Mouse (Mus musculus): ENCODE measurements at regions not wholly inside any gene's neighbourhood (a gene's known extent, or its start where the extent isn't known, plus 50 kb on each side); places are given as distances from the start of the nearest gene placed in this dataset.
"Not testable (repeated sequence)": the region's sequence is repeated elsewhere in the genome, so short reads cannot be mapped to it uniquely, and the experiment has no call there.

DNA sequence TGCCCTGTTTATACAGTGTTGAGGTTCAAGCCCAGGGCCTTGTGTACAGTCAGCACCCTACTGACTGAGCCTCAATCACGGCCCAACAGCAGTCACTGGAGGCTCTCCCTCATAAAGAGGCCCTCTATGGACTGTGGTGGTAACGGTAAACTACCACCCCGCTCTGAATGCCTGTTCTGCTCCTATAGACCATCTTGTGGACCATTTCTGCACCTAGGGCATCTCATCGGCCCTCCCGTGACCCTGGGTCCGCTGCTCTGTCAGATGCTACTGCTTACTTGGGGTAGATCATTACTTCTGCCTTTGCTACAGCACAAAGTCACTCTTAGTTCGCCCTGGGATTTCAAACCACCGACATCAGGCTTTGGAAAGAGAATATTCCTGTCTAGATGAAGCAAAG, 196.1 kb upstream of the Trpc7 start:
- H3K27ac ChIP-seq: no peak overlapping the region
- ATAC-seq (ENCODE audit: insufficient number of reproducible peaks, insufficient read depth, low FRiP score, low TSS enrichment, low read depth): no peak
- no peak overlapping the region for H3K9ac ChIP-seq
- 0 out of 2 replicates have a peak, but pooled peaks cover 4% of the 10 kb centered on the region for H3K4me1 ChIP-seq
- no peaks in the 10 kb centered on the region for H3K9me3 ChIP-seq
- H3K4me3 ChIP-seq: no peak overlapping the region
- H3K36me3 ChIP-seq: no peaks in the 10 kb centered on the region
- WGBS: 90% methylated on average over 8 of the region's 8 CpGs
- no peaks in the 10 kb centered on the region for H3K27me3 ChIP-seq
- no peak overlapping the region for H3K4me2 ChIP-seq

DNA sequence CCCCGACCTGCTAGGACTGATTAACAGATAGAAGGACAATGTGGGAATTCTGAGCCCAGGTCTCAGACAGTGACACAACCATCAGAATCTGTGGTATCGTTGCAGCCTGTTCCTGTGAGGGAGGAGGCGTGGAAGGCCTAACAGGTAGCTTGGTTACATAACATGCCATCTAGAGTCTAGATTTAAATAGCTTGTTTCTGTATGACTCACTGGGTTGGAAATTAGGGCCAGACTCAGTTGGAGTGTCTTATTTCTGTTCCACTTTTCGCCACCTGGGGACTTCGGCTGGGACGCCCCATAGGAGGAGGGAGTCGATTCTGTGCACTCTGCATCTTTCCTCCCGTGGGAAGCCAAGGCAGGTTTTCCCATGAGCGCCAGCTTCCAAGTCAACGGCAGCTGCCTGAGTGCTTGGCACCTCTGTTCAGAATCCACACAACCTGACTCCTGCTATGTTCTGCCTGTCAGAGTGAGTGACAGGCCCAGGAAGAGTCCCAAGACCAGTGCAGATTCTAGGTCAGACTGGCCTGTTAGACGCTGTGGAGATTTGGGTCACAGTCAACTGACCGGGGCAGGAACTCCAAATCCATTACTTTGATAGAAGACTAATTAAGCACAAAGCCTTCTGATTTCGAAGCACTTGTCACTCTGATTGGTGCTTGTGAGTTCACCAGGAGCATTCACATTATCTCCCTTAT, 193.7 kb upstream of the Trpc7 start:
- H3K4me1 ChIP-seq: 0 out of 2 replicates have a peak, but pooled peaks cover 4% of the 10 kb centered on the region
- H3K9me3 ChIP-seq: no peaks in the 10 kb centered on the region
- H3K9ac ChIP-seq: no peak overlapping the region
- no peaks in the 10 kb centered on the region for H3K36me3 ChIP-seq
- 79% methylated on average over 13 of the region's 13 CpGs for WGBS
- no peaks in the 10 kb centered on the region for H3K27me3 ChIP-seq
- no peak overlapping the region for H3K27ac ChIP-seq
- no peak overlapping the region for H3K4me3 ChIP-seq
- no peak for ATAC-seq (ENCODE audit: insufficient number of reproducible peaks, insufficient read depth, low FRiP score, low TSS enrichment, low read depth)
- H3K4me2 ChIP-seq: no peak overlapping the region

DNA sequence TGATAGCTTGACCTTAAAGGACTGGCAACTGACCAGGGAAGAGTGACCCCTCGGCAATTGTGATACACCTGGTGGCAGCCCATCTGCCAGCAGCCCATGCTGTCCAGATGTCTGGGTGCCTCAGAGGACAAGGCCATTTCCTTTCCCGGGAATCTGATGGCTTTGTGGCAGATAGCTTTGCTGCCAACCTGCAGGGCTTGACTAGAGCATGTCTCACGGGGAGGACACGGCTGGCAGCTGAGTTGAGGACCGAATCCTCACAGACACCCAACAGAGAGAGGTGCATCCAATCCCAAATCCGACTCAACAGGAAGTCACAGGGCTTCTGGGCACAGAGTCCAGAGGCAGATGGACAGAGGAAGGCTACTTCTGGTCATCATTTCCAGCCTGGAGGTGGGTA, 192.2 kb upstream of the Trpc7 start:
- Histone ChIP-seq H3K9ac (no peak overlapping the region), H3K27ac (no peak overlapping the region), H3K27me3 (no peaks in the 10 kb centered on the region), H3K4me2 (no peak overlapping the region), H3K4me1 (0 out of 2 replicates have a peak, but pooled peaks cover 4% of the 10 kb centered on the region), H3K9me3 (no peaks in the 10 kb centered on the region), H3K4me3 (no peak overlapping the region), H3K36me3 (no peaks in the 10 kb centered on the region)
- ATAC-seq (ENCODE audit: insufficient number of reproducible peaks, insufficient read depth, low FRiP score, low TSS enrichment, low read depth): no peak
- 78% methylated on average over 6 of the region's 6 CpGs for WGBS

DNA sequence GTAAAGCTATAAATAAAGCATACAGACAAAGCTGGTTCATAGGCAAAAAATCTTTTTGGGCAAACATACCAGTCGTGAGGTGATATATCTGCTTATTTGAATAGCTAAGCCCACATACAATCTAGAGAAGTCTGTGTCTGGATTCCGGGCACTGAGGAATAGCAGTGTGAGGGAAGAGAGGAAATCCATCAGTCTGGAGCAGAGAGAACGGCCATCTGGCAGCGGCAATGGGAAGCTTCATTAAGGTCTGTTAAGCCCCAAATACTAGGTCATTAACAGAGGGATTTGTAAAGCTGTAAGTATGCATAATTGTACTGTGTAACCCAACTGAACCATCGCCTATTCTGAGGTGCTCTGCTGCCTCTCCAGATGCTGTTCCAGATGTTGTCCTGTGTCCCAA, 191.6 kb upstream of the Trpc7 start:
- no peak for ATAC-seq (ENCODE audit: insufficient number of reproducible peaks, insufficient read depth, low FRiP score, low TSS enrichment, low read depth)
- Histone ChIP-seq H3K36me3 (no peaks in the 10 kb centered on the region), H3K9me3 (no peaks in the 10 kb centered on the region), H3K4me2 (no peak overlapping the region), H3K4me1 (0 out of 2 replicates have a peak, but pooled peaks cover 4% of the 10 kb centered on the region), H3K27ac (no peak overlapping the region), H3K9ac (no peak overlapping the region), H3K4me3 (no peak overlapping the region), H3K27me3 (no peaks in the 10 kb centered on the region)
- 75% methylated on average over 5 of the region's 5 CpGs for WGBS

DNA sequence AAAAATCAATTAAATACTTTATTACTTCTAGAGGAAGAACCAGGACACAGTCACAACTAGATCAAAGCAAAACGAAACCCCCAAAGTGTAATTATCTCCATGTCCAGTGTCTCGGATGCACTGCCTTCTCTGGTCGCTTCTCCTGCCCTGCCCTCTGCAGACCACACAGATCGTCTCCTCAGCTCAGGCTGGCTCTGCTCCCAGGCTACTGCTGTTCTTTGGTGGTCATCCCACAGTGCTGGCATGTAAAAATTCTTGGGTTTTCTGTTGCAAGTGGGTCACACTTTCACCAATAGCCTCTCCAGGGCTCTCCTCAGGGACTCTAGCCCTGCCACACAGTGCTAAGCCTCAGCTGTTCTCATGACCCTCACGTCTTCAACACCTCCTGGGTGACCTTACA, 188.0 kb upstream of the Trpc7 start:
- Histone ChIP-seq H3K27ac (no peak overlapping the region), H3K9ac (no peak overlapping the region), H3K9me3 (no peaks in the 10 kb centered on the region), H3K4me3 (no peak overlapping the region), H3K36me3 (no peaks in the 10 kb centered on the region), H3K27me3 (no peaks in the 10 kb centered on the region), H3K4me2 (no peak overlapping the region), H3K4me1 (0 out of 2 replicates have a peak, but pooled peaks cover 3% of the 10 kb centered on the region)
- no peak for ATAC-seq (ENCODE audit: insufficient number of reproducible peaks, insufficient read depth, low FRiP score, low TSS enrichment, low read depth)
- 76% methylated on average over 5 of the region's 5 CpGs for WGBS

DNA sequence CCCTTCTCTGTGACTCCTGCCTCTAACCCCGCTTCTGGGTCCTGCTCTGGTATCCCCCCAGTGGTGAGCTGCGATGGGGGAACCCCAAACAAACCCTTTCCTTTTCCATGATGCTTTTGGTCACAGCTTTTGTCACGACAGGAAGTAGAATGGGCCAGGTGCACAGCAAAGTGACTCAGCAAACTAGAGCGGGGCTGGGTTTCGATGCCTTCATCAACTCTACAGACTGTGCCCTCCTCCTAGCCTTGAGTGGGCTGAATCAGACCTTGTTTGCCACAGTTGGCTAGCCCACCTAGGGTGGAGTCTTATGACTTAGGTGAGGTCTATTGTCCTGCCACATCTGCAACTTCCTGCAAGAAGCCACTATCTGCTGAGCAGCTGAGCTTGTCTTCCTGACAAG, 174.7 kb upstream of the Trpc7 start:
- Histone ChIP-seq H3K4me1 (no peaks in the 10 kb centered on the region), H3K4me3 (no peak overlapping the region), H3K27ac (no peak overlapping the region), H3K4me2 (no peak overlapping the region), H3K27me3 (no peaks in the 10 kb centered on the region), H3K9ac (no peak overlapping the region), H3K9me3 (no peaks in the 10 kb centered on the region), H3K36me3 (no peaks in the 10 kb centered on the region)
- WGBS: 81% methylated on average over 5 of the region's 5 CpGs
- no peak for ATAC-seq (ENCODE audit: insufficient number of reproducible peaks, insufficient read depth, low FRiP score, low TSS enrichment, low read depth)

DNA sequence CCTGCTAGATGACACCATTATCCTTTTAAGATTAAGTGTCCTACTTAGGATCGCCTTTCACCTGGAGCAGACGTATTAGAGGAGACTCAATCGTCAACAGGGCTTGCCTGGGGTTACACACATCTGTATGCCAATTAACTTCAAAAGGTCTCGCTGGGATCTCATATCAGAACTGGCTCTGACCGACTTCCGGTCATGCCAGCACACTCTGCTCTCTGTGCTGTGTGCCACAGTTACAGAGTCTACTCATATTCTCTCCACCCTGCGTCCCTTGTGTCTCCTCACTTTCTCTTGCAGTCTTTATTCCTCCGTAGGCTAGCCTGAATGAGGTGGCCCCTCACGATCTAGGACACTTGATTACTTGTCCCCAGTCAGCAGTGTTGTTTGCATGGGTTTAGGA, 165.9 kb upstream of the Trpc7 start:
- no peaks in the 10 kb centered on the region for H3K27me3 ChIP-seq
- no peak for ATAC-seq (ENCODE audit: insufficient number of reproducible peaks, insufficient read depth, low FRiP score, low TSS enrichment, low read depth)
- whole genome bisulfite sequencing: 51% methylated on average over 9 of the region's 9 CpGs
- H3K36me3 ChIP-seq: no peaks in the 10 kb centered on the region
- H3K4me3 ChIP-seq: no peak overlapping the region
- H3K9me3 ChIP-seq: no peaks in the 10 kb centered on the region
- H3K4me2 ChIP-seq: peak overlapping the region; percentile 30; the same call in 1 of the 2 replicates
- H3K4me1 ChIP-seq: peaks cover 15% of the 10 kb centered on the region
- H3K27ac ChIP-seq: no peak overlapping the region
- H3K9ac ChIP-seq: no peak overlapping the region

DNA sequence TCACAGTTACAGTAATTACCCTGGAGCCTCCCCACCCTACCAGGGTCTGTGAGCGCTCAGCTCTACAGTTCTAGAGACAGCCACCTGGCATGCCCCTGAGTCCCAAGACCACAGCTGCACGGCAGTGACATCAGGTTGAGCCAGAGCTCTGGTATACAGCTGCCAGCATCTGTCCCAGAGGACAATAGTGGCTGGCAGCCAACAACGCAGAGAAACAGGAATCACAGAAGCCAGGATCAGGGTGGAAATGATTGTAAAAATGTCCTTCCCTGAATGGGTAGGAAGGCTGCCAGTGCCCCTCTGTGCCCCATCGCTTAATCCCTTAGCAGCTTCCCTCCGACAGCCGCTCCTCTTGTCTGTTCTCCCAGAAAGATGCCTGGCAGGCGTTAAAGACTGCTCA, 165.3 kb upstream of the Trpc7 start:
- Histone ChIP-seq H3K4me1 (peaks cover 15% of the 10 kb centered on the region), H3K4me3 (no peak overlapping the region), H3K36me3 (no peaks in the 10 kb centered on the region), H3K27me3 (no peaks in the 10 kb centered on the region), H3K9ac (peak overlapping the region; percentile 21; the same call in 1 of the 2 replicates), H3K27ac (no peak overlapping the region), H3K4me2 (peak overlapping the region; percentile 30; the same call in 1 of the 2 replicates), H3K9me3 (no peaks in the 10 kb centered on the region)
- WGBS: 33% methylated on average over 7 of the region's 7 CpGs
- peak; percentile 59; the same call in 1 of the 2 replicates for ATAC-seq (ENCODE audit: insufficient number of reproducible peaks, insufficient read depth, low FRiP score, low TSS enrichment, low read depth)

DNA sequence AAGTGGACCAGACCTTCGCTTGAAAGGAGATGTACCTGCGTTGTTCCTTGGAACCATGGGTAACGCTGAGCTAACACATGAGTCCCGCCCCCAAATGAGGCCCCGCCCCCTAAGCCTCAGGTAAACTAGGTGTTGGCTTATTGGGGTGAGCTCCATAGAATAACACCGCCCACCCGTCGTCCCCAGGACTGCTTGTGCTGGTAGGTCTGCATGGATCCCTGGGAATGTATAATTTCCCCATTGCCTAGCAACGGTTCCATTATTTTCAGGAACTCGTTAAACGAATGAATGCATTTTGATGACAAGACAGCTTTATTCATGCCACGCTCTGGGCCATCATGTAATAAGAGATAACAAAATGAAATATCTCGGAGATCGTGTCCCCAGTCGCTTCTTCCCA, 161.0 kb upstream of the Trpc7 start:
- no peak overlapping the region for H3K27ac ChIP-seq
- H3K36me3 ChIP-seq: no peaks in the 10 kb centered on the region
- no peak overlapping the region for H3K9ac ChIP-seq
- no peaks in the 10 kb centered on the region for H3K9me3 ChIP-seq
- WGBS: 86% methylated on average over 15 of the region's 15 CpGs
- no peak overlapping the region for H3K4me3 ChIP-seq
- no peak overlapping the region for H3K4me2 ChIP-seq
- no peak for ATAC-seq (ENCODE audit: insufficient number of reproducible peaks, insufficient read depth, low FRiP score, low TSS enrichment, low read depth)
- H3K27me3 ChIP-seq: no peaks in the 10 kb centered on the region
- peaks cover 20% of the 10 kb centered on the region for H3K4me1 ChIP-seq

DNA sequence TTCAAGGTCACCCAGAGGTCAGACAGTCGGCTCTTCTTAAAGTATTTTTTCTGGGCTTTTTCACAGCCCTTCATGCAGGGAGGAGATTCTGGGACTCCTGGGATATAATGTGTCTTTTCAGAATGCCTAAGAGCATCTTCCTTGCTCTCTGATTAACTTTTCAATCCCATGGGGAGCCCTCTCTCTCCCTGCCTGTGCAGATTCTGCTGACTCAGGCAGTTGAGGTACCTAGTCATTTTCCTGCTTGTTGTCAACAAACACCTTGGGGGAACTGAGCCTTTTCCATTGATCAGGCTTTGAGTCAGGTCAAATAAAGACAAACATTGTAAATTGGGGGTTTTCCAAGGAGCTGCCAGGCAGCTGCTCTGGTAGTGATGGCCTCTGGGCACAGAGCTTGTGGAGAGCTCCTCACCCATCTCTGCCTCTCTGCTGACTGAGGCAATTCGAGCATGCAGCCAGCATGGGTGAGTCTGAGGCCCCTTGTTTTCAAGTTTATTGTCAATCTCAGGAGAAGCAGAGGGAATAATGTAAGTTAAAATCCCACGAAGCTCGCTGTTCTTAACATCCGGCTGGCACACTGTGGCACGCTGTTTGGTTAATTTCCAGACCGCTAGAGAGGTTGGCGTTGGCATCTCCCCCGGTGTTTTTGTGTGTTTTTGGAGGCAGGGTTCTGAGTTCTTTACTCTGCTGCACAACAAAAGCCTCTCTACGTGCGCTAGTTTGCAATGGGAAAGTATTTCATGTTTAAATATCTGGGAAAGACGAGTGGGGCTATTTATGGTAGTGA, 159.8 kb upstream of the Trpc7 start:
- Histone ChIP-seq H3K4me2 (no peak overlapping the region), H3K9ac (no peak overlapping the region), H3K4me1 (peaks cover 8% of the 10 kb centered on the region), H3K4me3 (no peak overlapping the region), H3K27me3 (no peaks in the 10 kb centered on the region), H3K36me3 (no peaks in the 10 kb centered on the region), H3K27ac (no peak overlapping the region), H3K9me3 (no peaks in the 10 kb centered on the region)
- 60% methylated on average over 12 of the region's 12 CpGs for WGBS
- ATAC-seq (ENCODE audit: insufficient number of reproducible peaks, insufficient read depth, low FRiP score, low TSS enrichment, low read depth): no peak

DNA sequence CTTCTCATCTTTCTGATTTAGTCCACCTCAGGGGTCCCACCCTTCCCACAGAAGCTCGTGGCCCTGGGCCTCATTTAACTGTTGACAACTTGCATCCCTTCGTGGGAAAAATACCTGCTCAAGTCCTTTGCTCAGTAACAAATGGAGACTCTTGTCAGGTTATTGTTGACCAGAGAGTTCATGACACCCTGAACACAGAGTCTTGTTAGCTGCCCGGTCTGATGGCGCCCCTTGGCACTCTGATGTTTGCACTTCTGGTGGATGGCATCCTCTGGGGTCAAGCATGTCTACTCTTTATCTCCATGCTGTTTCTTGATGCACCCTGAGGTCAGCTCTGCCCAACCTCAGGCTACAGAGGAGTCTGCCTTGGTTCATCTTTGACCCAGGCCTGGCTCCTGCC, 157.6 kb upstream of the Trpc7 start:
- no peak for ATAC-seq (ENCODE audit: insufficient number of reproducible peaks, insufficient read depth, low FRiP score, low TSS enrichment, low read depth)
- peaks cover 8% of the 10 kb centered on the region for H3K4me1 ChIP-seq
- H3K36me3 ChIP-seq: no peaks in the 10 kb centered on the region
- H3K27me3 ChIP-seq: no peaks in the 10 kb centered on the region
- H3K4me3 ChIP-seq: no peak overlapping the region
- no peak overlapping the region for H3K27ac ChIP-seq
- 0 out of 2 replicates have a peak, but pooled peaks cover 6% of the 10 kb centered on the region for H3K9me3 ChIP-seq
- H3K4me2 ChIP-seq: no peak overlapping the region
- H3K9ac ChIP-seq: no peak overlapping the region
- 88% methylated on average over 4 of the region's 4 CpGs for WGBS

DNA sequence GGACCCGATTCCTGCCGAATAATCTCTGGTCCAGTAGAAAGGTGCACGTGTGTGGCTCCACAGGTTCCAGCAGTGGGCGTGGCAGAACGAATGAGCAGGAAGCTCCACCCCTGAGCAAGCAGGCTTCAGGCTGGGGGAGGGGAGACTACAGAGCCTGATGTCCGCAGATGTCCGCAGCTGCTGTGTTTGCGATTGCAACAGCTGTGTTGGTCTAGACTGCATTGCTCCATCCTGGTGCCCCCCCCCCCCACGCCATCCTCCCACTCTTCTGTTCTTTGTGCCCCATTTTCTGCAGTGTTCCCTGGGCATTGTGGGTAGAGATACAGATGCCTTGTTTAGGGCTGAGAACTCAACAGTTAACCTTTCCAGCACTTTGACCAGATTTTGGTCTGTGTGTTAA, 150.3 kb upstream of the Trpc7 start:
- WGBS: 17% methylated on average over 9 of the region's 9 CpGs
- H3K27ac ChIP-seq; ATAC-seq (ENCODE audit: insufficient number of reproducible peaks, insufficient read depth, low FRiP score, low TSS enrichment, low read depth); H3K36me3 ChIP-seq; H3K4me1 ChIP-seq; H3K9ac ChIP-seq; H3K27me3 ChIP-seq; H3K4me3 ChIP-seq: not testable (repeated sequence)
- H3K9me3 ChIP-seq: 0 out of 2 replicates have a peak, but pooled peaks cover 10% of the 10 kb centered on the region
- H3K4me2 ChIP-seq: peak overlapping the region; percentile 7; the same call in 1 of the 2 replicates

All from embryonic facial prominence, embryonic 13.5 days (tissue).